Mouse (Mus musculus): ENCODE data around the gene Mindy4b-ps.

Mindy4b-ps gene

DNA sequence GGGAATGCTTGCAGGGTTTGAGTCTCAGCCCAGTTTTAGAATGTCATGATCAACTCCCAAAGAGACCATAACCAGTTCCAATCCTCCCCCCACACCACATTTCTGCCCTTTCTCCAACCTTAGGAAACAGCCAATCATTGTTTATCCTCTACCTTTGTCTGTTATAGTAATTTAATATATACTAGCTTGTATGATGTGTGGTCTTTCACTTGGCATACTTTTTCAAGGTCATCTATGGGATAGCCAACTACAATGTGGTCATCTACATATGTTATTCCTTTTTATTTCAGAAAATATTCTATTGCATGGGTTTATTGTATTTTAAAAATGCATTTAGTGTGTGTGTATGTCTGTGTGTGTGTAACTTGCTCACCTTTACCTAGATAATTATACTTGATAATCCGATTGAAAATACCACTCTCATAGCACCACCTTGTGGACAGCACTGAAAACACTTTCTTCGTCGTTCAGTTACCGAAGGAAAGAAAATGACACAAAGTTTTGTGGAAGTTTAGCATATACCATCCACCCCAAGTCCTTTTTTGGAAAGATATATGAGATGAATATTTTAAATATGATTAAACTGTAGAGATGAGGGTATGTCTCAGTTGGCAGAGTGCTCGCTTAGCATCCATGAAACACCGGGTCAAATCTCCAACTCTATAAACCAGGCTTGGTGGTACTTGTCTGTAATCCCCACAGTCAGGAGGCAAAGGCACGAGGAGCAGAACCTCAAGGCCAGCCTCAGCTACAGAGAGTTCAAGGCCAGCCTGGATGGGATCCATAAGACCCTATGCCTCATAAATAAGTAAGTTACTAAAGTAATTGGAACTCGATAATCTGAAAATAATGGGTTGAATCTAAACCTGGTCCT, 37.7 kb downstream of the Mindy4b-ps start:
- peak; percentile 74 for DNase-seq (ENCODE audit: low spot score)

DNA sequence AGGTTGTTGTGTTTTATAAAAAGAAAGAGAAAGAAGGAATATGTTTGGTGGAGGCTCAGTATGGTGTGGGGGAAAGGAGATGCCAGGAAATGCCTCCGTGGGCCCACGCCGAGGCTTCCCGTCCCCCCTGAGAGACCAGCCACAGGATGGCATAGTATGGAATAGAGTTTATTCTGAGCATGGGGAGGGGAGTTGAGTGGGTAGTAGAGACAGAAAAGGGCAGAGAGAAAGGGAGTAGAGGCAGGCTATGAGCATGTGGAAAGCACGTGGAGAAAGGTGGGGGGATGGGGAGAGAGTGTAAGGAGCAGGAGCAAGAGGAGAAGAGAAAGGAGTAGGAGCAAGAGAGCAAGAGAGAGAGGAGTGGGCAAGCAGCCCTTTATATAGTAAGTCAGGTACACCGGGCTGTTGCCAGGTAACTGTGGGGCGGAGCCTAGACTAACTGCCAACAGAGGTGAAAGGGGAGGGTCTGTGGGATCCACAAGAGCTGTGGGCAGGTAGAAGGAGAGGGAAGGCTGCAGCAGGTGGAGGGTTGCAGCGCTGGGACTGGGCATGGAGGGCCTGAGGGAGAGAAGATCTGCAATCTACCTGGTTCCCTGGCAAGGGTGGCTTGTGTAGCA, 38.4 kb downstream of the Mindy4b-ps start:
- no peak for DNase-seq (ENCODE audit: low spot score)

DNA sequence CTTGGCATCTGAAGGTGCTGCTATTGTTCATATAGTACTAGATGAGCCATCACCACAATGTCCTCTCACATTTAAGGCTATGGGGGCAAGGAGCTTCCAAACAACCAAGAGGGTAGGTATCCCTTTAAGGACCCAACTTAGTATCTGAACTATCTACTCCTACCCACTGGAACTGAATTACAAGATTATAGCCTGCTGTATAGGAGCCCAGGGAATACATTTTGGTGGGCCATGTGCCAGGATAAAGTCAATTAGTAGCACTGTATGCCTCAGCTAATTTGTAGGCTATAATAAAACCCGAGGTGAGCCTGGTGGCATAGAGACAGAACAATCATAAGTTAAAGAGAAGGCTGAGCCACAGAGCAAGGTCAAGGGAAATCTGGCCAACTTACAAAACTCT, 65.7 kb downstream of the Mindy4b-ps start:
- DNase-seq (ENCODE audit: low spot score) = no peak

DNA sequence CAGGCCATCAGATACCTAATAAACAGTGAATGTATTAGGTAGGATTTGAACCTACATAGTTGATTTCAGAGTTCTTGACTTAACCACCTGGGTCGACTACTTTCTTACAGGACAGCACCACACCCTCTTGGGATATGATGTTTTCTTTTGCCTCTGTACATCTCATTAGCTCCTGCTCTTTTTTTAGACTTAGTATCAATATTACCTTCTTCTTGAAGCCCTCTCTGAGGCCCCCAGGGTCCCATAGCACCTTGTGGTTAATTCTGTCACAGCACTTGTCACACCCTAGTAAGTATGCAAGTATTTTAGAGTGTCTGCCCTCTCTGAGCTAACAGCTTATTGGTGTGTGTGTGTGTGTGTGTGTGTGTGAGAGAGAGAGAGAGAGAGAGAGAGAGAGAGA, 66.3 kb downstream of the Mindy4b-ps start:
- no peak for DNase-seq (ENCODE audit: low spot score)

DNA sequence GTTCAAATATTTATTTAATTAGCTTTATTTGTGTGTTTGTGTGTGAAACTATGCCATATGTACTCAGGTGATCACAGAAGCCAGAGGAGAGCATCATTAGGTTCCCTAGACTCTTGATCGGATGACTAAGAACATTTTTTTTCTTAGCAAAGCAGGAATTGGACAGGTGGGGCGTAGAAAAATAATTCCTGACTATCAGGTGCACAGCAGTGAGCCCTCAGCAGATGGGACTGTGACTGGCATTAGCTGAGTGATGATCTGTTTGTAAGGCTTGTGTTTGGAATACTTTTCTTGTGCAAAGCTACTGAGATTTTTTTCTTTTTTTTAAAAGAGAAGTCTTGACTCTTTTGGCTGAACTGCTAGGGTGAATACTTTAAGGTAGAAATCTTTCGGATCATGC, 67.8 kb downstream of the Mindy4b-ps start:
- DNase-seq (ENCODE audit: low spot score) = no peak

DNA sequence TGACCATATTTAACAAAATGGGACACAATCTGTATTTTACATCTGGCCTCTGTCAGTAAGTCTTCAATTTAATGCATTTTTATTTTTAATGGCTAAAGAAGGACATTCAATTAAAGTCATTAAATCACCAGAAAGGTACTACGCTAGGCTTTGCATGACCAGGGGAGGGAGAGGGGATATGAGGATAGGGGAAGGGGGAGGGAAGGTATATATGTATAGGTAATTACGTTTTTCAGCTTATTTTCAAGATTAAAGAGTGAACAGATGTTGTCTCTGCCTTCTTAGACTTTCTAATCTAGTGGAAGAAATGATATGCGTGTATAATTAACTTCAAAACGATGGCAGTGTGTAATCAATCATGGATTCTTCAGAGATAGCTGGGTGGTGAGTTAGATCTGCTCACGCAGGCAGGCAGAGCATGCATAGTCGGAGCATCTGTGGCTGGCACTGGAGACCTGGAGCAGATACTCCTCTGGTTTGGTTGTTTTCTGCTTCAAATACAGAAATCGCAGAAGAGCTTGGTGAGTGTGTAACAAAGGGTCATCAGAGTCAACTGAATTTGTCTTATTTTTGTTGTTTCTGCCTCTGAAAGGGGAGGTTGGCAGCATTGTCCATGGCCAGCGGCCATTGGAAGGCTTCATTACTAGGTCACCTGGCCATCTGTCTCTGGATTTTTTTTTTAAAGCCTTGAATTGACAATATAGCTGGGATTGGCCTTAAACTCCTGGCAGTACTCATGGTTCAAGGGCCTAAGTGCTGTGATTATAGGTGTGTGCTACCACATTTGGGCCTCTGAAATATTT, 70.1 kb downstream of the Mindy4b-ps start:
- DNase-seq (ENCODE audit: low spot score) = no peak

DNA sequence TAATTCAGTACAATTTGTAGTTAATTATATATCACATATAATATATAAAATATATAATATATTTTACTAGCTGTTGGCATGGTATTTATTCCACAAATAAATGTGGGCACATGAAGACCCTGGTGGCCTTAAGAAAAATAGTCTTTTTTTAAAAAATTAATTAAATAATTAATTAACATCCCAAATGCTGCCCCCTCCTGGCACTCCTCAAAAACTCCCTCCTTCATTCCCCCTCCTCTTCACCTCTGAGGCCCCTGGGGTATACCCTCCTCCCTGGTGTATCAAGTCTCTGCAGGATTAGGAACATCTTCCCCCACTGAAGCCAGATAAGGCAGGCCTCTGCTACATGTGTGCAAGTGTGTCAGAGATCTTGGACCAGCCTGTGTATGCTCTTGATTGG, 73.4 kb downstream of the Mindy4b-ps start:
- no peak for DNase-seq (ENCODE audit: low spot score)

DNA sequence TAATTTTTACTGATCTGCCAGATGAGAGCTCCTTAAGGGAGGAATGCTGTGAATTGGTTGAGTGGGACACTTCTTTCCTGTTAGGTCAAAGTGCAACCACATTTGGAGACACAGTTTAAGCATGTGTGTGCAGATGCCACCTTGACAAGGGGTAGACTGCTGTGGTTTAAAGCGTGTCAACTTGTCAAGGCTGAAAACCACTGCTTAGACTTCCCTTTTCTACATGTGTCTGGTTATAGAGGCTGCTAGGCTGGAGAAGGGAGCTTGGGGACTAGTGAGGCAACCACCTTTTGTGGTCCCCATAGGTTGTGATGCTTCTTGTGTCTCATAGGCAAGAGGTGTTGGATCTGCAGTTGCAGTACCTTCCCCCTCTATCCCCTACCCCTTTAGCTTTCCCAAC, 74.2 kb downstream of the Mindy4b-ps start:
- DNase-seq (ENCODE audit: low spot score) = no peak

DNA sequence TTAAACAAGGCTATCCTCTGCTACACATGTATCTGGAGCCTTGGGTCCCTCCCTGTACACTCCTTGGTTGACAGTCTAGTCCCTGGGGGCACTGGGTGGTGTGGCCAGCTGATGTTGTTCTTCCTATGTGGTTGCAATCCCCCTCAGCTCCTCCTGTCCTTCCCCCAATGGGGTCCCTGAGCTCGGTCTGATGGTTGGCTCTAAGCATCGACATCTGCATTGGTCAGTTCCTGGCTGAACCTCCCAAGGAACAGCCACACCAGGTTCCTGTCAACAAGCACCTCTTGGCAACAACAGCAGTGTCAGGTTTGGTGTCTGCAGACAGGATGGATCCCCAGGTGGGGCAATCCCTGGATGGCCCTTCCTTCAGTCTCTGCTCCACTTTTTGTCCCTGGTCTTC, 82.6 kb downstream of the Mindy4b-ps start:
- DNase-seq (ENCODE audit: low spot score) = no peak
